Mouse (Mus musculus): ENCODE measurements around the gene Rfc3. TPM values are rescaled to one million over a fixed set of nuclear protein-coding genes. Genes with fewer than 3 reads are reported as not detected.
"Not testable (repeated sequence)": the region's sequence is repeated elsewhere in the genome, so short reads cannot be mapped to it uniquely, and the experiment has no call there.

The Rfc3 gene
- 10 to 100 TPM; 23.2 to 28.5 TPM for polyA plus RNA-seq (2017; shearing (Covaris generic))

- ATAC-seq: peak; percentile 99
Measured at GRCm38 (mm10) chr5:151650700-151651410, at the start of gene Rfc3. Rfc3 (minus strand) TSS chr5:151651242.

DNA sequence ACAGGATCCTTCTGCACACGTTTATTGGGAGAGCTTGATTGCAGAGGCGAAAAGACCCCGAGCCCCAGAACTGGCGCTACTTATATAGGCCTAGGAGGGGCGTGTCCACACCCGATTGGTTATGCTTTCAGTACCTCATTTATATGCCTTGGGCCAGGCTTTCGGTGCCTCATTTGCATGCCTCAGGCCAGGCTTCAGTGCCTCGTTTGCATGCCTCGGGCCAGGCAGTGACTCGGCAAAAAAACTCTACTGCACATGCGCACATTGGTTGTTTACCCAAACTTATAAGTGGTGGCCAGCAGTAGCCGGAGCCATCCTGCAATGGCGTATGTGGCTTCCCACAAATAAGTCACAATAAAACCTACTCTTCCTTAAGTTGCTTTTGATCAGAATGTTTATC, 42.6 kb upstream of the Rfc3 start:
- ATAC-seq: not testable (repeated sequence)

DNA sequence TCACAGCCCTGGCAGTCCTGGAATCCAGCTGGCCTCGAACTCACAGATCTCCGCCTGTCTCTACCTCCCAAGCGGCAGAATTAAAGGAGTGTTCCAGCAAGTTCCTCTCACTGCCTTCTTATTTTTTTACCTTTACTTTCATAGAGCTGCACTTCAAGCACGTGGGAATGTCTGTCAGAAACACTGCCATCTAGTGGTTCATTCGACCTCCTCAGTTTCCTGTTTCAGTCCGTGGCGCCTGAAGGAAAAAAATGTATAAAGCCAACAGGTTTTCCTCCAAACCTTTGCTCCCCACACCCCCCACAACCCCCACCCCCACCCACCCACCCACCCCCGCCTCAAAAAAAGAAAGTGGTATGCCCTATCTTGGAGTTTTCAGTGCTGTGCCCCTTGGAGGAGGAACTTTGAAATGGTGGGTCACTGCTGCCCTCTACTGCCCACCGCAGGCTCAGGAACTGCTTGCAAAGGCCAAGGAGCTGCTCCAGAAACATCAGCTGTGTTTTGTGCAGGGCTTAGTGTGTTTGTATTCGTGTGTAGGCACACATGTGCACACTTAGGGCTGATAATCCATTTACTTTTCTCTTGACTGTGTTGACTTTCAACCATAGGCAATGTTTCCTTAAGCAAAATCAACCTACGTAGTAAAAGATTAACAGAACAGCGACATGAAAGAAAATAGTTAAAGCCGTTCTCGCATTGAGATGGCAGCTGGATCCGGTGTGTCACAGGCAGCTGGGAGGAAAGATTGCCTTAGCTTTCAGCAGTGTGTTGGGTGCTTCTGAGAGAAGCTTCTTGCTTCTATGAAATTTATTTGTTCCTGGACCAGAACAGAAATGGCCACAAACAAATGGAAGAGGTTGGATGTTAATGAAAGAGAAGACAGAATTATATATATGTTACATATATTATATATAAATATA, 35.8 kb upstream of the Rfc3 start:
- ATAC-seq: peak; percentile 95

DNA sequence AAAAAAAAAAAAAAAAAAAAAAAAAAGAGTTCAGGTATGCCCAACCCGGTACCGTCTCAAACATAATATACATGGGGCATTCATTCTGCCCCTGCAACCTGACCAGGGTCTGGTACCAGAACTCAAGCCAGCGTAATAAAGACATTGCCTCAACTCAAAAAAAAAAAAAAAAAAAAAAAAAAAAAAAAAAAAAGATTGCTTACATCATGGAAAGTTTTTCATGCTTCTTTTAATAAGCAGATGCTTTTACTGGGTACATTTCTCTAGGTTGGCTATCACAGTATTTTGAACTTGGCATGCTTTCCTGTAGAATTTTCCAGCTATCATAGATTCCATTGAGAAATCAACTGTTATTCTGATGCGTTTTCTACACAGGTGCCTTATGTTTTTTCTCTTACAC, 11.2 kb upstream of the Rfc3 start:
- ATAC-seq: no peak

GRCm38 (mm10) chr5:151651411-151651784, 356 bp upstream of the Rfc3 start:
- peak; percentile 26 for ATAC-seq

GRCm38 (mm10) chr5:151644845-151645244, 6.2 kb downstream of the Rfc3 start:
- ATAC-seq: peak; percentile 81

DNA sequence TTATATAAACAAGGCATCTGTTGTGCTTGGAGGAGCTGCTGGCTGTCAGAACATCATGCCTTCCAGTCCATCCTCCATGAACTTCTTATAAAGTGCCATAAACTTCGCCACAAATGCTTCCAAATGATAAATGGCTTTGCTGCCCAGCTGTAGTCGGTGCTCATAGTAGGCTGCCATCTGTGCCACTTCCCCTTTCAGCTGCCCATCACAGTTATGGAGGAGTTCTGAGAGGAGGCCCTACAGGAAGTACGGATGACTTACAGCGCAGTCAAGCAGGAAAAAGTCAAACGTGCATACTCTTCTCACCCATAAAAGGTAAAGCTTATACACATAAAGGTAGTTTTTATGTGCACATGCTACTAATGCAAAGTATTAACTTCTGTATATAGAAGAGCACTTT, 8.2 kb downstream of the Rfc3 start:
- ATAC-seq: no peak

- no peak for ATAC-seq
Measured at GRCm38 (mm10) chr5:151642102-151642501, 8.9 kb downstream of the Rfc3 start.

DNA sequence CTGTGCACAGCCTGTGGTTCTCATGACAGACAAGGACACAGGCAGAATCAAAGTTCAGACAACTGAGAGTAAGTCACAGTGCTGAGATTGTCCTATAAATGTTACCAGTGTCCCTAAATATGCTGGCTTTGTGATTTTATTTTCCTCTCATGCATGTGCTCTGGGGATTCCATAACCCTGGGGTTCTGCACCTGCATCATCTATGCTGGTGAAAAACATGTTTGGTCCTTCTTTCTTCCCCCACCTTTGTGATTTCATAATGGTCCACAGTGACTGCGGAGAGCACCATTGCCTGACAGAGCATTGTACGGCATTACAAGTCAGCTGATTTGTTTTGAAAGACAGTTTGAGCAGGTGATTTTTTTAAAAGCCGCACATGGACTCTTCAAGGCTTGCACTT, 45.1 kb downstream of the Rfc3 start, which contains the start of gene Vmn2r18:
Gene Vmn2r18 (minus strand): TSS at position 101 of the 400 bp plus-strand sequence.
- no peak for ATAC-seq

- no peak for ATAC-seq
Measured at GRCm38 (mm10) chr5:151601696-151602095, 49.3 kb downstream of the Rfc3 start.

Other genes with a start within 250 kb of the Rfc3 start
- gene Gm42906, start 223.1 kb downstream of the Rfc3 start, polyA plus RNA-seq (2017; shearing (Covaris generic)): not detected
- not detected for gene Vmn2r18, start 45.2 kb downstream of the Rfc3 start, polyA plus RNA-seq (2017; shearing (Covaris generic))